Mouse (Mus musculus): Measurements from ENCODE around the gene Bub1.

Bub1 gene

DNA sequence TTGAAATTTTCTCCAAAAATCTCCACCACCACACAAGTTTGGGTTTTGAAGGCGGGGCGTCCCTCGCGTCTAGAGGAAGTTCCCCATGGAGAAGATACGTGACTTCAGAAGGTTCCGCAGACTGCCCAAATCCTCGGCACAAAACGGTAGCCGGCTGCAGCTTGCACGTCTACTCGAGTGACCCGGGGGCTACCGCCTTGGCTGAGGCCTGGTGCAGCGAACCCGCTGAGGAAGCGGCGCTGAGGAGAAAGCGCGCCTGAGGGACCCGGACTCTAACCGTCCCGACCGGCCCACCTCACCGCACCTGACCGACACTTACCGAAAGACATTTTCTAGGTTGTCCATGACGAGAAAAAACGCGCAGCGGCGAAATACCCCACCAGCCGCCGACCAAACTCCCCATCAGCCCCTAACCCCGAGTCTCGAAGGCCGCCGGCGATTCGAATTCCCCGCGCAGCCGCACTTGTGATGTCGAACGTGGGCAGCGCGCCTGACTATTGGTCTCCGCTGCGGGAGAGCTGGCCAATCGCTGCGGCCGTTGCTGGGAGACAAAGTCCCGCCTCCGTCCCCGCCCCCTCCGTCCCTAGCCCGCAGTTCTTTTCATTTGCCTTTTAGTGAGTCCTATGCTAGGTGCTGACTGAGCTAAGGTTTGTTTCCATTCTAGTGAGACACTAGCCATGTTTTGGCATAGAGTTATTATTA is at the start of gene Bub1:
Gene Bub1, minus strand, starts transcription at position 465 of the 702 bp plus-strand sequence.
- DNase-seq (ENCODE audit: low spot score), result peak; percentile 89

DNA sequence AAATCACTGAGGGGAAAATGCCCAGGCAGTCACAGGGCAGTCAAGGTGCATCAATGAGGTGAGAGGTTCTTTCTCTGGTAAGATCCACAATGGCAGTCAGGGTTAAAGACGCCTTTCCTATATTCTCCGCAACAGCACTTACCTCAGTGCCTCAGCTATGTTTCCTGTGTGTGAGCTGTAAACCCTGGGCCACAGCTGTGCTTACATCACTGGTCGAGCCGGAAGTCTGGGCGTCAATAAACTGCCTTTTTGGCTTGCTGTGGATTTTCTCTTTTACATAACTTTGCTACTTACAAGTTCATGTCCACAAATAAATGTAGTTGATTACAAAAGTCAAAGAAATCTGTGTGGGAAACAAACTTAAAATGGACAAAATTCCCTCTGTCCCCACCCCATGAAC is 49.4 kb upstream of the Bub1 start:
- no peak for DNase-seq (ENCODE audit: low spot score)

DNA sequence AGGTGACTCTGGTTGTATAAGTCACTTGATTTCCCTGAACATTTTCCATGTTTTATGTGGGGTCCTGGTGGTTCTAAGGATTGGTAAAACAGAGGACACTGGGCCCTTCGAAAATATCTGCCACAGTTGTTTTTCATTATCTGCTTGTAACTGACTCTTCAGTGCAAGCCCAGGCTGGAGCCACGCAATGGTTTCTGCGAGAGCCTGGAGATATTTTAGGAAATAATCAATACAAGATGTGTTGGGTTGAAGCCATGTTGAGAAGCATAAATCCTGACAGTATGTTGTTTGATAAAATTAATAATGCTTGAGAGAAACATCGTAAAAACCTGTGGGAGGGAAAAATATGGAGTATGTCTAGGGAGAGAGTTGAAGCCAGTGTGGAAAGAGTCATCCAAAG is 32.7 kb upstream of the Bub1 start:
- no peak for DNase-seq (ENCODE audit: low spot score)

- DNase-seq (ENCODE audit: low spot score), result peak; percentile 8
Measured at GRCm38 (mm10) chr2:127854332-127854991, 22.8 kb upstream of the Bub1 start.

- no peak for DNase-seq (ENCODE audit: low spot score)
Measured at GRCm38 (mm10) chr2:127850371-127850770, 18.7 kb upstream of the Bub1 start.

DNA sequence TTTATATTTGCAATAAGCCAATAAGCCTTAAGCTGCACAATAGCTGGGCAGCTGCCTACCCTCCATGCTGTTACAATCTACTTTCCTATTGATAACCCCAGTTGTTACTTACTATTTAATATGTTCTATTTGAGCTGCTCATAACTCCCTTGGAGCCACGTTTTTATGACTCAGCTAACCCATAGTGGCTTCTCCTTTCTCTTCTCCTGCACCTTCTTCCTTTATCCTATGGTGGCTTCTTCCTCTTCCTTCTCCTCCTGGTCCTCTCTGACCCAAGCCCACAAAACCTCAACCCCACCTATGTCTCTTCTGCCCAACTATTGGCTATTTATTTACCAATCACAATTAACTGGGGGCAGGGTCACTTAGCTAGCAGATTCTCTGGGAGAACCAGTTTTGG is 14.9 kb upstream of the Bub1 start:
- no peak for DNase-seq (ENCODE audit: low spot score)

DNA sequence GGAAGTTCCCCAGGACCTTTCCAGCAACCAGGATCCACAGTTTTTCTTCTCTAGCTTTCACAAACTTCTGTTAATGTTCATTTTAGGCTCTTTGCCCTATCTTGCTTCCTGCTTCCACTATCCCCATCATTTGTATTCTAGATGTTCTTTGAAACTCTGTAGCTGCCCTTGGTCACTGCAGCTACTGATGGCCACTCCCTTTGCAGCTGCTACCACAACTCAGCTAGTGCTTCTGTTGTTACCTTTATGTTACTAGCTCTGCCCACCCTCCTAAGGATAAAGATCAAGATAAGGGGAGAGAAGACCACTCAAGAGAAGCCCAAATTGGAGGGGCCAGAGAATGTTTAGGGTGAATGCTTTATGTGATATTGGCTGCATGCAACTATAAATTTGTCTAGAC is 14.3 kb upstream of the Bub1 start:
- no peak for DNase-seq (ENCODE audit: low spot score)

GRCm38 (mm10) chr2:127845346-127845982 is 13.8 kb upstream of the Bub1 start:
- DNase-seq (ENCODE audit: low spot score), result no peak

- DNase-seq (ENCODE audit: low spot score), result no peak
Measured at GRCm38 (mm10) chr2:127842421-127842820, 10.8 kb upstream of the Bub1 start.

- no peak for DNase-seq (ENCODE audit: low spot score)
Measured at GRCm38 (mm10) chr2:127841402-127841801, 9.7 kb upstream of the Bub1 start.

- DNase-seq (ENCODE audit: low spot score), result no peak
Measured at GRCm38 (mm10) chr2:127839425-127839824, 7.8 kb upstream of the Bub1 start.

DNA sequence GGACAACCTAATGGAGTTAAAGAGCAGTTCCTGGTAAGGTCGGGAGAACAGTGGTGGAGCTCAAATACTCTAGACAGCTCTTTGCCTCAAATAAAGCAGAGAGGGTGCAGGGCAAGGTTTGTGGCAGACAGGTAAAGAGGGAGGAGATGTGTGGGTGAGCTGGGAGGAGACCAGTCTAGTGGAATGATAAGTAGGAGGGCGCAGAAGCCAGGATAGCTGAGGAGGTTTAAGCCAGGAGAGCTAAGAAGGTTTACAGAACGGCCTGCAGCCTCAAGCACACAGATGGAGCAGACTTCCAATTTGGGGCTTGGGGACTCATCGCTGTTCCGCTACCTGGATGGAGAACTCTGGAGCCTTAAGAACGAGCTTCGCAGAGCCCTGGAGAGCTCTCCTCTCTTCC is 6.9 kb upstream of the Bub1 start, which contains the start of gene Acoxl:
Gene Acoxl, plus strand, starts transcription at position 301 of the 400 bp plus-strand sequence.
- no peak for DNase-seq (ENCODE audit: low spot score)

GRCm38 (mm10) chr2:127832833-127833190 is 1.1 kb upstream of the Bub1 start:
- no peak for DNase-seq (ENCODE audit: low spot score)

DNA sequence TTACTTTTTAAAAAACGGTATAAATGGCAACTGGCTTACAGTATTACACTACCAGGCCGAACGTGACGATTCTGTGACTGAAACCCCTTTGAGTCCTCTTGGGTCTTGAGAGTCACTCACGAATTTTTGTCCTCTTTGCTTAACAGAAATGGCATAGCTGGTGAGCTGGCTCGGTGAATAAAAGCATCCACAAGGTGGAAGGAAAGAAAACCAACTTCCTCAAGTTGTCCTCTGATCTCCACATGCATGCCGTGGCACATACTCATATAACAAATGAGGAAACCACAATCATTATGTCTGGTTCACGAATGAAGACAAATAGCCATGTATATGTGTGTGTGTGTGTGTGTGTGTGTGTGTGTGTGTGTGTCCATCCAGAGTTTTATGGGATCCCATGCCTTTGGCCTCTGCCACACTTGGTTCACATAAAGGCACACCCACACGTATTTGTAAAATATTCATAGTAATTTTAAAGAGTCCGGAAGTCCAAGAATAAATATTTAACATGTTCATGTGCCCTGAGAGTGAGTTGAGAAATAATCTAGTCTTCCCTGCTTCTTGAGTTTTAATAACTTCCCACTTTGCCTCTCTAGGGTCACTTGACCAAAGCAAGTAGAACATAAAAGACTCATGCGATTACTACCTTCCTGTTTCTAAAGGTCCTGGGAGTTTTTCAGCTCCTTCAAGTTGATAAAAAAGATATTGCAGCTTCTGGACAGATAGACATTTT is 603 bp upstream of the Bub1 start:
- no peak for DNase-seq (ENCODE audit: low spot score)

- DNase-seq (ENCODE audit: low spot score), result peak; percentile 84
Measured at GRCm38 (mm10) chr2:127791919-127792603, 39.6 kb downstream of the Bub1 start, which contains the start of gene Mtln. Gene Mtln (minus strand): TSS chr2:127792488.

GRCm38 (mm10) chr2:127789651-127790270 is 41.9 kb downstream of the Bub1 start:
- no peak for DNase-seq (ENCODE audit: low spot score)

DNA sequence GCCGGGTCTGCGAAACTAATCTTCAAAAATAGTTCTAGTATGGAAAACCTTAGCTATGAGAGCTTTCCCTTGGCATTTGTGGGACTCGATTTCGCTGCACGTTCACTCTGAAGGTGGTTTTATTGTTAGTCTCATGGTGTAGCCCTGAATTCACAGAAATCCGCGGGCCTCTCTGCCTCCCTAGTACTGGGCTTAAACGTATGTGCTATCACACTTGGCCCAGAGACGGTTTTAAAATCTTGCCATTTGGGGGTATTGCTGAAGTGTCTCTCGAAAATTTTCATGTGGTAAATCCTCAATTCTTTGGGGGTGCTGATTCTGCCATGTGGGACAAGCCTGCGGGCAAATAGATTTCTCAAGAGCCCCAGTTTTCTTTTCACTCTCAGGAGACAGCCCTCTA is 42.5 kb downstream of the Bub1 start:
- no peak for DNase-seq (ENCODE audit: low spot score)

GRCm38 (mm10) chr2:127788440-127789116 is 43.1 kb downstream of the Bub1 start, which contains the start of gene Nphp1:
Gene Nphp1 (minus strand): TSS chr2:127788897.
- peak; percentile 77 for DNase-seq (ENCODE audit: low spot score)

GRCm38 (mm10) chr2:127787226-127787625 is 44.4 kb downstream of the Bub1 start:
- DNase-seq (ENCODE audit: low spot score), result no peak

DNA sequence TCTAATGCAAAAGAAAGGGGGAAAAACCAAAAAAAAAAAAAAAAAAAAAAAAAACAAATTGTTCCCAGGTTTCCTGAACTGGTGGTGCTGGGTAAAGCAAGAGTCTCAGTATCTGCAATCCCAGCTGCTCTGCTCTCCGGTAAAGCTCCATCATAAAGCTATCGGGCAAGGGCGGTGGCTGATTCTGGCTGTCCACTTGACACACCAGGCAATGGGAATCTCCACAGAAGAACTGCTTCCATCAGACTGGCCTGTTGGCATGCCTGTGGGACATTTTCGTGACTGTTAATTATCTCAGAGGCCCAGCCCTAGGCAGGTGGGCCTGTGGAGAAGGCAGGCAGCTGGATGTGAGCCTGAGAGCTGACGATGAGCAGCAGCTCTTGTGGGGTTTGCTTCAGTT is 53.2 kb downstream of the Bub1 start:
- no peak for DNase-seq (ENCODE audit: low spot score)

- no peak for DNase-seq (ENCODE audit: low spot score)
Measured at GRCm38 (mm10) chr2:127775013-127775412, 56.7 kb downstream of the Bub1 start.

Data from ovary, adult 18-20 months (tissue).